ENCODE assay signal across 9 mouse cellular contexts in the genomic region with DNA sequence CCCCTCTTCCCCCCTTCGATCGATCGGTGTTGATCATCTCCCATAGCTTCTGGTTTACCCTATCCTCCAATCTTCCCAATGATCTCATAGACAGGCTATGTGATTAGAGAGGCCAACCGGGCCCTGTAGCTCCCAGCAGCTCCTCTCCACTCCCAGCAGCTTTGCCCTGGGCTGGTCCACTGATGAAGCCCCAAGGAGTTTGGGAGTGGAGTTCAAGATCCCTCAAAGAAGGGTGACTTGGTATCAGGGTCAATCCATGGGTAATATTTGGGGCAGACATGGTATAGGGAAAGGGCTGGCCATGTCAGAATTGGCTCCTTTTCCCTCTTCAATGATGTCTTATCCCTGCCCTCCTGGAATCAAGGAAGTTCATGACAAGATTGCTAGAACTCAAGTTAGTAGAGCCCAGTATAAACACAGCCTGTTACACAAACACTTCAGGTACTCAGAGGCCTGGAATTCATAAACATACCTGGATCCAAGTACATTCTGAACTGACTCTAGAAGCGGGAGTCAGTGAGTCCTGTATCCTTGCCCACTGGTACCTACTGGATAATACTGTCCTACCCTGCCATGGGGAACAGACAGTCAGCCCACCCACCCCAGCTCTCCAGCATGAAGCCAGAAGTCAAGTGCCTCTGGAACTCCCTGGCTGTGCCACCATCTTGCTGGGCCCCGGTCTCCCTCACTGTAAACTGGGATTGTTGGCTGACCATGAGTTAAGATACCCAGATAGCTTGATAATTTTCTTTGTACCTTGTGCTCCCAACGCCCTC. TPM values are rescaled to one million over a fixed set of nuclear protein-coding genes. Genes with fewer than 3 reads are reported as not detected.
DNase-seq lines count a peak whose midpoint lies in the region; ATAC-seq and TF ChIP-seq lines count a peak whose summit lies in the region.
"Had no signal": no experiment of that assay in that cellular context is flagged by ENCODE, and none has a peak within 500 bp of the region (broad histone marks: within the 10 kb centered on the region; RNA-seq: fewer than 3 reads in every experiment).

No protein-coding gene starts in this region.

- no peak for TF ChIP-seq EP300 in MEL (IDR thresholded peaks at IDR 0.05; ENCODE audit: low read depth in 1 of 2, low read length in 2 of 2)
- TF ChIP-seq EP300 in heart, postnatal 0 days (IDR thresholded peaks at IDR 0.05; ENCODE audit: low read depth), result no peak

- H3K9me3 ChIP-seq in heart, embryonic 10.5 days, result no peaks in the 10 kb centered on the region
- H3K9me3 ChIP-seq in MEL (replicated peaks; ENCODE audit: insufficient read depth, low read length), result no peaks in the 10 kb centered on the region
- no peaks in the 10 kb centered on the region for H3K9me3 ChIP-seq in heart, postnatal 0 days (replicated peaks; ENCODE audit: control insufficient read depth, low read length)

- peak overlapping the region; percentile 93 for H3K27ac ChIP-seq in heart, embryonic 10.5 days
- peak overlapping the region; percentile 3; the same call in 1 of the 2 replicates for H3K27ac ChIP-seq in MEL (ENCODE audit: control insufficient read depth, low read depth, low read length)
- peak overlapping the region; percentile 99 for H3K27ac ChIP-seq in heart, postnatal 0 days (ENCODE audit: low read depth)

- no peak overlapping the region for H3K9ac ChIP-seq in MEL (ENCODE audit: control insufficient read depth, low read depth, low read length, poor library complexity, severe bottlenecking)
- H3K9ac ChIP-seq in heart, postnatal 0 days (replicated peaks; ENCODE audit: low read depth, low read length), result peak overlapping the region; percentile 41

- no peak overlapping the region for H3K4me2 ChIP-seq in heart, postnatal 0 days (ENCODE audit: low read depth, low read length)

- no peak for TF ChIP-seq RAD21 in MEL (IDR thresholded peaks at IDR 0.05; ENCODE audit: low read depth, low read length)

- peaks cover 82% of the 10 kb centered on the region for H3K4me1 ChIP-seq in heart, embryonic 10.5 days
- peaks cover 9 to 64% of the 10 kb centered on the region in 2 experiments for H3K4me1 ChIP-seq in MEL (ENCODE audit: control insufficient read depth in 1 of 2, insufficient read depth in 2 of 2, low read length in 2 of 2)
- peaks cover 72% of the 10 kb centered on the region for H3K4me1 ChIP-seq in heart, postnatal 0 days (ENCODE audit: control insufficient read depth, insufficient read depth)

- peaks cover 12% of the 10 kb centered on the region; the same call in 1 of the 2 replicates for H3K27me3 ChIP-seq in heart, embryonic 10.5 days (ENCODE audit: insufficient read depth, poor library complexity, severe bottlenecking)
- peaks cover 0 to 3% of the 10 kb centered on the region in 2 experiments; a peak in 2 of 4 replicates for H3K27me3 ChIP-seq in MEL (ENCODE audit: control insufficient read depth in 1 of 2, insufficient read depth in 2 of 2, low read length in 2 of 2)
- no peaks in the 10 kb centered on the region for H3K27me3 ChIP-seq in heart, postnatal 0 days (ENCODE audit: control insufficient read depth, insufficient read depth, low read length)

- no peak for TF ChIP-seq CTCF in MEL (IDR thresholded peaks at IDR 0.05 in 2 of 3, conservative IDR thresholded peaks at IDR 0.05 in 1 of 3; ENCODE audit: control insufficient read depth in 1 of 3, insufficient read depth in 1 of 3, low read depth in 2 of 3, low read length in 3 of 3, poor library complexity in 1 of 3, severe bottlenecking in 1 of 3)
- no peak for TF ChIP-seq CTCF in heart, postnatal 0 days (IDR thresholded peaks at IDR 0.05; ENCODE audit: low read depth)

- H3K36me3 ChIP-seq in heart, embryonic 10.5 days, result no peaks in the 10 kb centered on the region
- H3K36me3 ChIP-seq in MEL (ENCODE audit: control insufficient read depth in 1 of 2, insufficient read depth in 2 of 2, low read length in 2 of 2), result peaks cover 0 to 37% of the 10 kb centered on the region in 2 experiments; a peak in 2 of 4 replicates
- no peaks in the 10 kb centered on the region for H3K36me3 ChIP-seq in heart, postnatal 0 days (replicated peaks; ENCODE audit: control insufficient read depth, insufficient read depth, low read length)

- no peak for DNase-seq in heart, embryonic 10.5 days (ENCODE audit: low spot score)
- no peak for DNase-seq in heart, adult 9 months (ENCODE audit: low spot score in 2 of 2)
- no peak for DNase-seq in MEL (ENCODE audit: low read depth, low spot score)
- DNase-seq in heart, postnatal 0 days (ENCODE audit: low spot score), result no peak
- peak; percentile 81 for DNase-seq in lung, postnatal 25 days (ENCODE audit: low spot score)
- no peak for DNase-seq in layer of hippocampus, postnatal 10 days (ENCODE audit: low spot score in 2 of 2)
- DNase-seq in cerebellum, adult 18-20 months, result no peak
- no peak for DNase-seq in frontal cortex, postnatal 36 days (ENCODE audit: low spot score in 2 of 2)

- no peaks in the 10 kb centered on the region; the same call in 1 of the 2 replicates for H3K79me2 ChIP-seq in MEL (ENCODE audit: control insufficient read depth, insufficient read depth, low read length, poor library complexity)

- no peak for ATAC-seq in heart, postnatal 0 days (ENCODE audit: insufficient read depth, low read depth)

- 86% methylated on average over 7 of the region's 7 CpGs for WGBS in heart, embryonic 10.5 days
- 81% methylated on average over 7 of the region's 7 CpGs for WGBS in heart, postnatal 0 days

- TF ChIP-seq POLR2A in MEL (IDR thresholded peaks at IDR 0.05; ENCODE audit: control insufficient read depth in 1 of 2, insufficient read depth in 1 of 2, low read depth in 1 of 2, low read length in 2 of 2, poor library complexity in 1 of 2), result no peak

- no peak overlapping the region for H3K4me3 ChIP-seq in heart, embryonic 10.5 days
- H3K4me3 ChIP-seq in MEL (ENCODE audit: control insufficient read depth in 1 of 2, insufficient read depth in 1 of 2, low read depth in 2 of 2, low read length in 2 of 2), result peak overlapping the region; percentile 0 to 67; a peak in 2 of 4 replicates
- no peak overlapping the region for H3K4me3 ChIP-seq in heart, postnatal 0 days (ENCODE audit: low read depth, low read length)

TF ChIP-seq in MEL, 35 proteins besides CTCF, POLR2A, EP300 and RAD21:
- no peak for TF ChIP-seq POLR2AphosphoS2 (IDR thresholded peaks at IDR 0.05; ENCODE audit: low read length)
- TF ChIP-seq TAL1 (IDR thresholded peaks at IDR 0.05; ENCODE audit: low read length), result no peak
- TF ChIP-seq MXI1 (IDR thresholded peaks at IDR 0.05; ENCODE audit: low read depth, low read length), result no peak
- no peak for TF ChIP-seq GABPA (IDR thresholded peaks at IDR 0.05; ENCODE audit: low read depth, low read length)
- no peak for TF ChIP-seq CHD1 (IDR thresholded peaks at IDR 0.05; ENCODE audit: low read depth, low read length)
- no peak for TF ChIP-seq MAZ (IDR thresholded peaks at IDR 0.05; ENCODE audit: low read depth, low read length)
- no peak for TF ChIP-seq MYB (IDR thresholded peaks at IDR 0.05; ENCODE audit: low read depth, low read length)
- no peak for TF ChIP-seq USF2 (IDR thresholded peaks at IDR 0.05; ENCODE audit: borderline replicate concordance in 1 of 2, insufficient read depth in 1 of 2, low read depth in 1 of 2, low read length in 2 of 2)
- no peak for TF ChIP-seq SMC3 (IDR thresholded peaks at IDR 0.05; ENCODE audit: low read depth, low read length)
- no peak for TF ChIP-seq HCFC1 (IDR thresholded peaks at IDR 0.05; ENCODE audit: low read depth, low read length)
- no peak for TF ChIP-seq MAFK (IDR thresholded peaks at IDR 0.05; ENCODE audit: borderline replicate concordance, low read depth, low read length)
- no peak for TF ChIP-seq ETS1 (IDR thresholded peaks at IDR 0.05; ENCODE audit: low read depth, low read length)
- TF ChIP-seq NRF1 (IDR thresholded peaks at IDR 0.05; ENCODE audit: insufficient read depth, low read depth, low read length, poor library complexity, severe bottlenecking), result no peak
- TF ChIP-seq ZMIZ1 (IDR thresholded peaks at IDR 0.05; ENCODE audit: low read depth, low read length), result no peak
- no peak for TF ChIP-seq UBTF (IDR thresholded peaks at IDR 0.05; ENCODE audit: borderline replicate concordance, insufficient read depth, low read depth, low read length)
- TF ChIP-seq CHD2 (IDR thresholded peaks at IDR 0.05; ENCODE audit: low read length), result no peak
- no peak for TF ChIP-seq TCF12 (IDR thresholded peaks at IDR 0.05; ENCODE audit: low read depth, low read length)
- no peak for TF ChIP-seq MEF2A (IDR thresholded peaks at IDR 0.05; ENCODE audit: extremely low read depth, insufficient replicate concordance, low read depth, low read length, poor library complexity, severe bottlenecking)

RNA-seq across cellular contexts. Expression of a gene that starts 13.8 kb away (rescaled TPM):
- 1.1 and 2.0 TPM in 2 replicates for polyA plus RNA-seq in heart, embryonic 10.5 days (2016; fragmentation: Nextera tagmentation; extraction: Ambion mirVana)
- total RNA-seq in MEL (2012; rRNA removed), result not detected in 2 replicates
- not detected for polyA plus RNA-seq in MEL (2012; ENCODE audit: insufficient read depth in 1 of 2, insufficient read length in 2 of 2, low read depth in 1 of 2, low replicate concordance in 2 of 2, missing spikeins in 1 of 2)
- total RNA-seq in heart, postnatal 0 days (2014; rRNA removed; ENCODE audit: low replicate concordance), result 0.76 and 1.5 TPM in 2 replicates
- 0.19 and 0.30 TPM in 2 replicates for polyA plus RNA-seq in heart, postnatal 0 days (2015; fragmentation: Nextera tagmentation; extraction: Ambion mirVana)
- total RNA-seq in layer of hippocampus, postnatal 10 days (2021), result under 1 TPM; 0.51 to 0.53 TPM
- total RNA-seq: hematopoietic stem cell, adult 5-6 weeks had no signal

RNA-seq across cellular contexts. Expression of a gene that starts 18.3 kb away (rescaled TPM):
- polyA plus RNA-seq in heart, embryonic 10.5 days (2016; fragmentation: Nextera tagmentation; extraction: Ambion mirVana), result 26.1 and 34.2 TPM in 2 replicates
- 2.1 and 2.7 TPM in 2 replicates for total RNA-seq in MEL (2012; rRNA removed)
- polyA plus RNA-seq in MEL (2012; ENCODE audit: insufficient read depth in 1 of 2, insufficient read length in 2 of 2, low read depth in 1 of 2, low replicate concordance in 2 of 2, missing spikeins in 1 of 2), result 1 to 10 TPM in 1 of 2 experiments, not detected in 1; 3.6 TPM
- total RNA-seq in heart, postnatal 0 days (2014; rRNA removed; ENCODE audit: low replicate concordance), result 46.8 and 52.9 TPM in 2 replicates
- 27.4 and 33.7 TPM in 2 replicates for polyA plus RNA-seq in heart, postnatal 0 days (2015; fragmentation: Nextera tagmentation; extraction: Ambion mirVana)
- 10 to 100 TPM; 13.1 to 14.3 TPM for total RNA-seq in layer of hippocampus, postnatal 10 days (2021)

Comparison
In these comparisons a context has a peak if more than half of its experiments do, and no peak if none do; other contexts are left out.
1. H3K27ac ChIP-seq: peak in every context shown above with its lines; median percentile 99 in heart, postnatal 0 days; 93 in heart, embryonic 10.5 days; 3 in MEL.
2. H3K4me3 ChIP-seq: peak in MEL (2 of 2); none in heart, embryonic 10.5 days (single experiment) and heart, postnatal 0 days (single experiment).